Mouse (Mus musculus): ENCODE measurements around the gene Eln. TPM values are rescaled to one million over a fixed set of nuclear protein-coding genes. Genes with fewer than 3 reads are reported as not detected.

Gene Eln
- polyA plus RNA-seq, 1 experiment from 2014 or later: 188 TPM

DNA sequence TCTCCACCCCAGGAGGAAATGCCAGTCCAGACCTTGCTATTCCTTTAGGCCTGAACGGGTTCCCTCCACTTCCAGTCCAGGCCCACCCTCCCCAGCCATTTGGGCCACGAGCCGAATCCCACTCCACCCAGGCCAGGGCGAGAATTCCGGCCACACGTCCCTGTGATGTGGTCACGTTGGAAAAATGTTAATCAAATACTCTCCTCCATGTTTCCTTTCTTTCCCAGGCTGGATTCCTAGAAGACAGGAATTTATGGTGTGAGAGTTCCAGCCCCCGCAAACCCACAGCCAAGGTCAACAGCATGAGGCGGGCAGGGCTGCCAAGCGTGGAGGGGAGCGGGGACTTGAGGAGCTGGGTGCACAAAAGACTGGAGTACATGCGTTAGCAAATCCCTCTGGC, 25.4 kb upstream of the Eln start:
- peak; percentile 45 for DNase-seq (ENCODE audit: low spot score)

GRCm38 (mm10) chr5:134771750-134772149, 24.6 kb upstream of the Eln start:
- H3K27ac ChIP-seq (replicated peaks; ENCODE audit: low read depth, low read length): no peak overlapping the region; the same call in 1 of the 2 replicates
- no peak overlapping the region for H3K4me3 ChIP-seq (ENCODE audit: low read depth, low read length)
- 0 out of 2 replicates have a peak, but pooled peaks cover 3% of the 10 kb centered on the region for H3K4me1 ChIP-seq (ENCODE audit: control insufficient read depth, insufficient read depth, low read length)
- ATAC-seq (ENCODE audit: low read depth) (no peak), DNase-seq (ENCODE audit: low spot score) (no peak)
- H3K36me3 ChIP-seq (ENCODE audit: control insufficient read depth, insufficient read depth, low read length): no peaks in the 10 kb centered on the region
- H3K27me3 ChIP-seq (replicated peaks; ENCODE audit: control insufficient read depth, insufficient read depth, low read length): no peaks in the 10 kb centered on the region
- no peak overlapping the region for H3K4me2 ChIP-seq (ENCODE audit: low read depth, low read length)
- no peaks in the 10 kb centered on the region for H3K9me3 ChIP-seq (ENCODE audit: control insufficient read depth, low read length)
- WGBS: 77% methylated on average over 3 of the region's 3 CpGs
- no peak overlapping the region for H3K9ac ChIP-seq (ENCODE audit: low read depth, low read length)

More for the DNA sequence above, 25.4 kb upstream of the Eln start:
- 76% methylated on average over 12 of the region's 12 CpGs for WGBS
- no peak for ATAC-seq (ENCODE audit: low read depth)
- H3K4me1 ChIP-seq (ENCODE audit: control insufficient read depth, insufficient read depth, low read length): peaks cover 8% of the 10 kb centered on the region
- H3K27ac ChIP-seq (replicated peaks; ENCODE audit: low read depth, low read length): no peak overlapping the region; the same call in 1 of the 2 replicates
- no peak overlapping the region for H3K4me3 ChIP-seq (ENCODE audit: low read depth, low read length)
- no peaks in the 10 kb centered on the region for H3K27me3 ChIP-seq (replicated peaks; ENCODE audit: control insufficient read depth, insufficient read depth, low read length)
- H3K36me3 ChIP-seq (ENCODE audit: control insufficient read depth, insufficient read depth, low read length): no peaks in the 10 kb centered on the region
- H3K4me2 ChIP-seq (ENCODE audit: low read depth, low read length): no peak overlapping the region
- H3K9ac ChIP-seq (ENCODE audit: low read depth, low read length): no peak overlapping the region
- no peaks in the 10 kb centered on the region for H3K9me3 ChIP-seq (ENCODE audit: control insufficient read depth, low read length)

- 79% methylated on average over 7 of the region's 7 CpGs for WGBS
- Histone ChIP-seq H3K27ac (replicated peaks; ENCODE audit: low read depth, low read length) (no peak overlapping the region), H3K4me3 (ENCODE audit: low read depth, low read length) (no peak overlapping the region), H3K27me3 (replicated peaks; ENCODE audit: control insufficient read depth, insufficient read depth, low read length) (no peaks in the 10 kb centered on the region), H3K4me2 (ENCODE audit: low read depth, low read length) (no peak overlapping the region), H3K9ac (ENCODE audit: low read depth, low read length) (no peak overlapping the region), H3K9me3 (ENCODE audit: control insufficient read depth, low read length) (no peaks in the 10 kb centered on the region), H3K36me3 (ENCODE audit: control insufficient read depth, insufficient read depth, low read length) (no peaks in the 10 kb centered on the region), H3K4me1 (ENCODE audit: control insufficient read depth, insufficient read depth, low read length) (0 out of 2 replicates have a peak, but pooled peaks cover 3% of the 10 kb centered on the region)
- no peak for ATAC-seq (ENCODE audit: low read depth)
- DNase-seq (ENCODE audit: low spot score): no peak
Observed at GRCm38 (mm10) chr5:134769181-134769580, 22.1 kb upstream of the Eln start.

DNA sequence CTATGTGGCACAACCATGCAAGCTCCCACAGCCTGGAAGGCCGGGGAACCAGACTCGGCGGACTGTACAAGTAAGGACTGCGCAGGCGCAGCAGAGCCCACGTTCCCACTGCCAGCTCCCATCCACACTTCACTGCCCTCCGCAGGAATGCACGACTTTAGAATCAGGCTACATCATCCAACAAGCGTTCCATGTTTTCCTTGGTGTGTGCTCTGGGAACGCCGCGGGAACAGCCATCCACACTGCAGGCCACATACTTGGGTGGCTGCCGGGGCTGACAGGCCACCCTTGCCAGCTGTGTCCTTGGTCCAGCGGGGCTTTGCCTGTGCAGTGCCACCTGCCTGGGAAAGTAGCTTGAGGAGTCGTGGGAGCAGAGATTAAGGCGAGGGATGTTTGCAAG, 18.3 kb upstream of the Eln start:
- Histone ChIP-seq H3K4me1 (ENCODE audit: control insufficient read depth, insufficient read depth, low read length) (peaks cover 7% of the 10 kb centered on the region; the same call in 1 of the 2 replicates), H3K36me3 (ENCODE audit: control insufficient read depth, insufficient read depth, low read length) (no peaks in the 10 kb centered on the region), H3K27me3 (replicated peaks; ENCODE audit: control insufficient read depth, insufficient read depth, low read length) (no peaks in the 10 kb centered on the region), H3K4me2 (ENCODE audit: low read depth, low read length) (no peak overlapping the region), H3K27ac (replicated peaks; ENCODE audit: low read depth, low read length) (no peak overlapping the region), H3K9ac (ENCODE audit: low read depth, low read length) (no peak overlapping the region), H3K9me3 (ENCODE audit: control insufficient read depth, low read length) (no peaks in the 10 kb centered on the region), H3K4me3 (ENCODE audit: low read depth, low read length) (no peak overlapping the region)
- ATAC-seq (ENCODE audit: low read depth) (no peak), DNase-seq (ENCODE audit: low spot score) (no peak)
- 84% methylated on average over 15 of the region's 16 CpGs for whole genome bisulfite sequencing

DNA sequence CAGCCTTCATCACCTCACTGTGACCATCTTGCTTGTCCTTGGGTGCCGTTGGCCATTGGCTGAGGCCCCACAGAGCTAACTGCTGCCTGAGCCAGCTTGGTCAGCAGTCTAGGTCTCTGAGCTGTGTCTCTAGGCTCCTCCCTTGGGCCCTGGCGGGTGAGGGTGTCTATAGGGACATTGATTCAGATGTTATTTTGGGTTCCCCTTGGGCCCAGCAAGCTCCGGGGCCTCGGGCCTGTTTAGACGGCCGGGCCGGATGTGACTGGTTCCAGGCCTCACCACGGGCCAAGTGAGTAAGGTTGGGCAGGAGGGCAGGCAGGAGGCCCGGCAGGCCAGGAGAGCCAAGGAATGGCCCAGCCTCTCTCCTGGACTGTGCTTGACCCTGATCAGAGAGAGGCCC, 16.2 kb upstream of the Eln start:
- H3K36me3 ChIP-seq (ENCODE audit: control insufficient read depth, insufficient read depth, low read length): no peaks in the 10 kb centered on the region
- peaks cover 7% of the 10 kb centered on the region; the same call in 1 of the 2 replicates for H3K4me1 ChIP-seq (ENCODE audit: control insufficient read depth, insufficient read depth, low read length)
- WGBS: 80% methylated on average over 9 of the region's 9 CpGs
- no peak overlapping the region for H3K4me3 ChIP-seq (ENCODE audit: low read depth, low read length)
- no peak overlapping the region for H3K27ac ChIP-seq (replicated peaks; ENCODE audit: low read depth, low read length)
- ATAC-seq (ENCODE audit: low read depth): no peak
- H3K27me3 ChIP-seq (replicated peaks; ENCODE audit: control insufficient read depth, insufficient read depth, low read length): no peaks in the 10 kb centered on the region
- H3K9ac ChIP-seq (ENCODE audit: low read depth, low read length): no peak overlapping the region
- DNase-seq (ENCODE audit: low spot score): no peak
- H3K9me3 ChIP-seq (ENCODE audit: control insufficient read depth, low read length): no peaks in the 10 kb centered on the region
- H3K4me2 ChIP-seq (ENCODE audit: low read depth, low read length): no peak overlapping the region

GRCm38 (mm10) chr5:134761409-134762124, 14.4 kb upstream of the Eln start:
- no peaks in the 10 kb centered on the region for H3K9me3 ChIP-seq (ENCODE audit: control insufficient read depth, low read length)
- H3K27ac ChIP-seq (replicated peaks; ENCODE audit: low read depth, low read length): peak overlapping the region; percentile 68
- no peaks in the 10 kb centered on the region for H3K27me3 ChIP-seq (replicated peaks; ENCODE audit: control insufficient read depth, insufficient read depth, low read length)
- H3K4me2 ChIP-seq (ENCODE audit: low read depth, low read length): peak overlapping the region; percentile 4
- 38% methylated on average over 17 of the region's 18 CpGs for WGBS
- H3K4me1 ChIP-seq (ENCODE audit: control insufficient read depth, insufficient read depth, low read length): peaks cover 7% of the 10 kb centered on the region; the same call in 1 of the 2 replicates
- no peaks in the 10 kb centered on the region for H3K36me3 ChIP-seq (ENCODE audit: control insufficient read depth, insufficient read depth, low read length)
- no peak overlapping the region for H3K9ac ChIP-seq (ENCODE audit: low read depth, low read length)
- no peak overlapping the region for H3K4me3 ChIP-seq (ENCODE audit: low read depth, low read length)
- ATAC-seq (ENCODE audit: low read depth): peak; percentile 88
- DNase-seq (ENCODE audit: low spot score): peak; percentile 95

GRCm38 (mm10) chr5:134756031-134756430, 8.9 kb upstream of the Eln start:
- ATAC-seq (ENCODE audit: low read depth) (no peak), DNase-seq (ENCODE audit: low spot score) (no peak)
- H3K27me3 ChIP-seq (replicated peaks; ENCODE audit: control insufficient read depth, insufficient read depth, low read length): no peaks in the 10 kb centered on the region
- H3K36me3 ChIP-seq (ENCODE audit: control insufficient read depth, insufficient read depth, low read length): no peaks in the 10 kb centered on the region
- 0 out of 2 replicates have a peak, but pooled peaks cover under 1% of the 10 kb centered on the region for H3K4me1 ChIP-seq (ENCODE audit: control insufficient read depth, insufficient read depth, low read length)
- H3K9me3 ChIP-seq (ENCODE audit: control insufficient read depth, low read length): no peaks in the 10 kb centered on the region
- no peak overlapping the region for H3K27ac ChIP-seq (replicated peaks; ENCODE audit: low read depth, low read length)
- no peak overlapping the region for H3K4me3 ChIP-seq (ENCODE audit: low read depth, low read length)
- H3K4me2 ChIP-seq (ENCODE audit: low read depth, low read length): no peak overlapping the region
- WGBS: 28% methylated on average over 13 of the region's 13 CpGs
- no peak overlapping the region for H3K9ac ChIP-seq (ENCODE audit: low read depth, low read length)

DNA sequence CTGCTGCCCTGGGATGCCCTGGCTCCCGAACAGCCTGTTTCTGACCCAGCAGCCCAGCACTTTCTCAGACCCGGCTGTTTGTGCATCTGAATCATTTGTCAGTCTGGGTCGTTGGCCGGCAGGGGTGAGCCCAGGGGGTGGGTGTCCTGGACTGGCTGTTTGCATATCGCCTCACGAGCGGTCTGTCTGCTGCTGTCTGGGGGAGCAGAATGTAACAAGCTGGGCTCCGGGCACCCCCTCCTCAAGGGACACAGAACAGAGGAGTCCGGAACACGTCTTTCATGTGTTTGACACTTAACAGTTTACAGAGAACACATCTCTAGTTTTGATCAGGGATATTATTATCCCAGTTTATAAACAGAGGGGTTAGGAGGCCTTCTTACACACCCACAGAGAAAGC, 7.0 kb upstream of the Eln start:
- DNase-seq (ENCODE audit: low spot score): no peak
- peaks cover 15% of the 10 kb centered on the region for H3K4me1 ChIP-seq (ENCODE audit: control insufficient read depth, insufficient read depth, low read length)
- 46% methylated on average over 10 of the region's 10 CpGs for WGBS
- H3K4me3 ChIP-seq (ENCODE audit: low read depth, low read length): no peak overlapping the region
- no peak overlapping the region for H3K27ac ChIP-seq (replicated peaks; ENCODE audit: low read depth, low read length)
- H3K4me2 ChIP-seq (ENCODE audit: low read depth, low read length): no peak overlapping the region
- no peaks in the 10 kb centered on the region for H3K27me3 ChIP-seq (replicated peaks; ENCODE audit: control insufficient read depth, insufficient read depth, low read length)
- H3K9me3 ChIP-seq (ENCODE audit: control insufficient read depth, low read length): no peaks in the 10 kb centered on the region
- H3K9ac ChIP-seq (ENCODE audit: low read depth, low read length): no peak overlapping the region
- no peaks in the 10 kb centered on the region for H3K36me3 ChIP-seq (ENCODE audit: control insufficient read depth, insufficient read depth, low read length)
- no peak for ATAC-seq (ENCODE audit: low read depth)

DNA sequence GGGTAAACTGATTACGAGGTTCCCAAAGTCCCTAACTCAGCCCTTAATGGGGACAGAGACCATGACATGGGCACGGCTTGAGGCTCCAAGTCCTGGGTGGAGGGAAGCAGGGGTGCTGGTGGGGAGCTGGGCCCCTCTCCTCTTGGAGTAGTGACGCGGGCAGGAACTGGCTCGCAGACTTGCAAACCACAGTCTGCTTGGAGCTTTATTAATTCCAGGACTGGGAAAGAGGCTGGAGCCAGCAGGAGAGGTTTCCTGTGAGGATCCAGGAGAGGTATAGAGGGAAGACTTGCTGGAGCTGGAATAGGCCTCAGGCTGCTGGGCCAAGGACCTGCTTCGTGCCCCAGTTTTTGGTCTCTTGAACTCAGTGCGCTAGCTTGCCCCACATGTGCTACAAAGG, 3.3 kb upstream of the Eln start:
- no peaks in the 10 kb centered on the region for H3K36me3 ChIP-seq (ENCODE audit: control insufficient read depth, insufficient read depth, low read length)
- WGBS: 52% methylated on average over 7 of the region's 7 CpGs
- peak overlapping the region; percentile 11; the same call in 1 of the 2 replicates for H3K9ac ChIP-seq (ENCODE audit: low read depth, low read length)
- DNase-seq (ENCODE audit: low spot score) (peak; percentile 80), ATAC-seq (ENCODE audit: low read depth) (no peak)
- H3K9me3 ChIP-seq (ENCODE audit: control insufficient read depth, low read length): no peaks in the 10 kb centered on the region
- no peaks in the 10 kb centered on the region for H3K27me3 ChIP-seq (replicated peaks; ENCODE audit: control insufficient read depth, insufficient read depth, low read length)
- H3K4me3 ChIP-seq (ENCODE audit: low read depth, low read length): no peak overlapping the region
- H3K4me2 ChIP-seq (ENCODE audit: low read depth, low read length): no peak overlapping the region
- peak overlapping the region; percentile 87 for H3K27ac ChIP-seq (replicated peaks; ENCODE audit: low read depth, low read length)
- peaks cover 38% of the 10 kb centered on the region for H3K4me1 ChIP-seq (ENCODE audit: control insufficient read depth, insufficient read depth, low read length)
